Mouse (Mus musculus) C2C12 (cell line): ENCODE results near the gene Anapc5.

Source experiments
- CEBPB ChIP-seq: IDR thresholded peaks from one replicate; pipeline ENCODE4 v1.6.1; 2011; ENCODE audit warnings: low read depth, mild to moderate bottlenecking, control low read depth, moderate library complexity
- CTCF ChIP-seq: IDR thresholded peaks from one replicate; pipeline ENCODE4 v1.5.1; 2011; ENCODE audit not compliant: control insufficient read depth, insufficient read depth, insufficient read length
- MYOD1 ChIP-seq: IDR thresholded peaks from one replicate; pipeline ENCODE4 v1.6.1; 2011; ENCODE audit warnings: low read depth; ENCODE audit not compliant: control insufficient read depth, insufficient read length

DNA sequence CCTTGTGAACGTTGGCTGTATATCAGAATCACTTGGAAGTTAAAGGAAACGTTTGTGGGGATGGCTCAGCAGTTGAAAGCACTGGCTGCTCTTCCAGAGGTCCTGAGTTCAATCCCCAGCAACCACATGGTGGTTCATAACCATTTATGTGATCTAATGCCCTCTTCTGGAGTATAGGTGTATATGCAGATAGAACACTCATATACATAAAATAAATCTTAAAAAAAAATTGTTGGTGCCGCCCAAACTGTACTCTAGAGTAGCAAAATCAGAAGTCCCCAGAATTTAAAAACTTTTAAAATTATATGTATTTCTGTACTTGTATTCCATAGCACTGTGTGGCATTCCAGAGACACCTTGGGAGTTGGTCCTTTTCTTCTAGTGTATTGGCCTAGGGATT is 34.7 kb upstream of the Anapc5 start:
- TF ChIP-seq MYOD1 (no peak), CTCF (no peak), CEBPB (no peak)
